Mouse (Mus musculus): ENCODE measurements around the gene Pigr.

GRCm38 (mm10) chr1:130804279-130804678, 22.2 kb upstream of the Pigr start:
- TF ChIP-seq POLR2A (IDR thresholded peaks at IDR 0.05; ENCODE audit: insufficient read length, low read depth) (no peak), TCF12 (IDR thresholded peaks at IDR 0.05; ENCODE audit: insufficient read depth, poor library complexity, severe bottlenecking) (no peak), MYOD1 (IDR thresholded peaks at IDR 0.05; ENCODE audit: control insufficient read depth in 1 of 3, insufficient read length in 2 of 3, low read depth in 2 of 3) (no peak), USF1 (IDR thresholded peaks at IDR 0.05; ENCODE audit: low read depth) (no peak), MAX (IDR thresholded peaks at IDR 0.05; ENCODE audit: low read depth) (no peak), CEBPB (IDR thresholded peaks at IDR 0.05; ENCODE audit: insufficient read depth, poor library complexity, severe bottlenecking) (no peak), POLR2AphosphoS2 (IDR thresholded peaks at IDR 0.05; ENCODE audit: insufficient read length, low read depth) (no peak), E2F4 (IDR thresholded peaks at IDR 0.05; ENCODE audit: insufficient read depth) (no peak), TCF3 (IDR thresholded peaks at IDR 0.05; ENCODE audit: insufficient read length, low read depth) (no peak)

Measured in myocyte (in vitro differentiated cells).